Mouse (Mus musculus): Measurements from ENCODE around the gene Fmo6.
A peak's percentile ranks its signal among the peaks of the same experiment; 100 is the strongest.

The Fmo6 gene

GRCm38 (mm10) chr1:162937415-162937814 lies at the start of gene Fmo6:
TSS of gene Fmo6 (minus strand) at chr1:162937515.
- no peak for DNase-seq (ENCODE audit: low spot score in 2 of 2)

- DNase-seq (ENCODE audit: low spot score in 2 of 2) = no peak
Observed at GRCm38 (mm10) chr1:162986777-162987176, 49.5 kb upstream of the Fmo6 start.

- DNase-seq (ENCODE audit: low spot score in 2 of 2) = no peak
Observed at GRCm38 (mm10) chr1:162986121-162986748, 48.9 kb upstream of the Fmo6 start.

- DNase-seq (ENCODE audit: low spot score in 2 of 2) = no peak
Observed at GRCm38 (mm10) chr1:162984428-162984827, 47.1 kb upstream of the Fmo6 start, which contains the start of gene Fmo3. TSS of gene Fmo3 (minus strand) at chr1:162984528.

- no peak for DNase-seq (ENCODE audit: low spot score in 2 of 2)
Observed at GRCm38 (mm10) chr1:162963556-162963955, 26.2 kb upstream of the Fmo6 start.

GRCm38 (mm10) chr1:162957422-162957821 lies 20.1 kb upstream of the Fmo6 start:
- DNase-seq (ENCODE audit: low spot score in 2 of 2) = no peak

GRCm38 (mm10) chr1:162953079-162953478 lies 15.8 kb upstream of the Fmo6 start:
- no peak for DNase-seq (ENCODE audit: low spot score in 2 of 2)

- no peak for DNase-seq (ENCODE audit: low spot score in 2 of 2)
Observed at GRCm38 (mm10) chr1:162949763-162950162, 12.4 kb upstream of the Fmo6 start.

GRCm38 (mm10) chr1:162947934-162948333 lies 10.6 kb upstream of the Fmo6 start:
- no peak for DNase-seq (ENCODE audit: low spot score in 2 of 2)

- no peak for DNase-seq (ENCODE audit: low spot score in 2 of 2)
Observed at GRCm38 (mm10) chr1:162946837-162947558, 9.7 kb upstream of the Fmo6 start.

GRCm38 (mm10) chr1:162943700-162944099 lies 6.4 kb upstream of the Fmo6 start:
- no peak for DNase-seq (ENCODE audit: low spot score in 2 of 2)

GRCm38 (mm10) chr1:162938696-162939351 lies 1.5 kb upstream of the Fmo6 start:
- no peak for DNase-seq (ENCODE audit: low spot score in 2 of 2)

- DNase-seq (ENCODE audit: low spot score in 2 of 2) = peak in 1 of 2 experiments; percentile 20
Observed at GRCm38 (mm10) chr1:162937970-162938695, 818 bp upstream of the Fmo6 start.

GRCm38 (mm10) chr1:162934374-162935012 lies 2.8 kb downstream of the Fmo6 start:
- DNase-seq (ENCODE audit: low spot score in 2 of 2) = no peak

GRCm38 (mm10) chr1:162932386-162932785 lies 4.9 kb downstream of the Fmo6 start:
- no peak for DNase-seq (ENCODE audit: low spot score in 2 of 2)

GRCm38 (mm10) chr1:162931880-162932279 lies 5.4 kb downstream of the Fmo6 start:
- DNase-seq (ENCODE audit: low spot score in 2 of 2) = no peak

- no peak for DNase-seq (ENCODE audit: low spot score in 2 of 2)
Observed at GRCm38 (mm10) chr1:162931310-162931875, 5.9 kb downstream of the Fmo6 start.

- DNase-seq (ENCODE audit: low spot score in 2 of 2) = no peak
Observed at GRCm38 (mm10) chr1:162930631-162931030, 6.7 kb downstream of the Fmo6 start.

GRCm38 (mm10) chr1:162929146-162929545 lies 8.2 kb downstream of the Fmo6 start:
- DNase-seq (ENCODE audit: low spot score in 2 of 2) = no peak

- no peak for DNase-seq (ENCODE audit: low spot score in 2 of 2)
Observed at GRCm38 (mm10) chr1:162925121-162925520, 12.2 kb downstream of the Fmo6 start.

- no peak for DNase-seq (ENCODE audit: low spot score in 2 of 2)
Observed at GRCm38 (mm10) chr1:162916661-162917060, 20.7 kb downstream of the Fmo6 start.
